Comparison of ENCODE assay signal across 9 mouse cellular contexts in the genomic region with DNA sequence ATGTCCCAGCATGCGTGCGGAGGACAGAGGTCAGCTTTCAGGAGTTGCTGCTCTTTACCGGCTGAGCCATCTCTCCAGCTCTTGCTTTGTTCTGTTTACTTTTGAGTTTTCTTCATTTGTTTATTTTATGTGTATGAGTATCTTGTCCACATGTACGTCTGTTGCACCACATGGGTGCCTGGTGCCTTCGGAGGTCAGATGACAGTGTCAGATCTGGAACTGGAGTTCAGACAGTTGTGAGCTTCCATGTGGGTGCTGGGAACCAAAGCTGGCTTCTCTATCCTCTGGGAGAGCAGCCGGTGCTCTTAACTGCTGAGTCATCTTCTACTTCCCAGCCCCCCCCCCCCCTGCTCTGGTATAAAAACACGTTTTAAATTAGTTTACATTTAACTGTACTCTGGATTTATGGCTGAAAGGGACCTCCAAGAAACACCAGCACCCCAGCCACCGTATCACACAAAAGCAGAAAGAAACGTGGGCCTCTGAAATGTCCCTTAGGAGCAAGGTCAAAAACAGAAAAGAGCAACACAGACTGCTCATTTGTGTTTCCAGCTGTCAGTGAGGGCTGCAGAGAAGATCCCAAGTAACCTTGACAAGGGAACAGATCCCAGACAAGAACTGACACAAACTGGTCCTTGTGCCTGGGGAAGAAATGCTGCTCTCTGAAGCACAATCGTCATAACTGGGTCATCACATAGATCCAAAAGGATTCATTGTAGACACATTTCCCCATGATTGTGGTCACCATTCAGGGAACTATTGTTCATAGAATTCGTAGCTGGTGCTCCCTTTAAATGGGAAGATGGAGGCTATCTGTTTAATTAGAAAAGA. TPM values are rescaled to one million over a fixed set of nuclear protein-coding genes. Genes with fewer than 3 reads are reported as not detected.
DNase-seq lines count a peak whose midpoint lies in the region; ATAC-seq and TF ChIP-seq lines count a peak whose summit lies in the region.
"Had no signal": no experiment of that assay in that cellular context is flagged by ENCODE, and none has a peak within 500 bp of the region (broad histone marks: within the 10 kb centered on the region; RNA-seq: fewer than 3 reads in every experiment).

No protein-coding gene starts in this region.

- no peak for ATAC-seq in hindbrain, embryonic 15.5 days (ENCODE audit: low FRiP score, low read depth)
- no peak for ATAC-seq in hindbrain, embryonic 11.5 days (ENCODE audit: low FRiP score)
- ATAC-seq in liver, embryonic 15.5 days (ENCODE audit: insufficient read depth): peak; percentile 38

- no peaks in the 10 kb centered on the region for H3K9me3 ChIP-seq in hindbrain, embryonic 15.5 days
- H3K9me3 ChIP-seq in hindbrain, embryonic 11.5 days (ENCODE audit: control insufficient read depth, low read length): no peaks in the 10 kb centered on the region
- no peaks in the 10 kb centered on the region for H3K9me3 ChIP-seq in ES-E14 (ENCODE audit: control insufficient read depth, insufficient read depth, low read depth, low read length)
- no peaks in the 10 kb centered on the region for H3K9me3 ChIP-seq in erythroblast, embryonic 14.5 days (ENCODE audit: control insufficient read depth, low read length)
- H3K9me3 ChIP-seq in liver, embryonic 15.5 days (replicated peaks): no peaks in the 10 kb centered on the region
- H3K9me3 ChIP-seq: embryonic facial prominence, embryonic 13.5 days had no signal

- no peak for TF ChIP-seq POLR2A in kidney, adult 2 months (IDR thresholded peaks at IDR 0.05; ENCODE audit: low read depth, low read length)

- H3K27me3 ChIP-seq in hindbrain, embryonic 15.5 days: no peaks in the 10 kb centered on the region
- H3K27me3 ChIP-seq in hindbrain, embryonic 11.5 days (ENCODE audit: control insufficient read depth, insufficient read depth, low read length): no peaks in the 10 kb centered on the region
- no peaks in the 10 kb centered on the region for H3K27me3 ChIP-seq in erythroblast, embryonic 14.5 days (ENCODE audit: control insufficient read depth)
- H3K27me3 ChIP-seq in liver, embryonic 15.5 days: no peaks in the 10 kb centered on the region
- H3K27me3 ChIP-seq in kidney, adult 2 months (replicated peaks; ENCODE audit: control insufficient read depth, insufficient read depth, low read length): no peaks in the 10 kb centered on the region
- H3K27me3 ChIP-seq: embryonic facial prominence, embryonic 13.5 days had no signal

- 79% methylated on average over 11 of the region's 11 CpGs for WGBS in hindbrain, embryonic 15.5 days
- 69% methylated on average over 11 of the region's 11 CpGs for WGBS in hindbrain, embryonic 11.5 days
- WGBS in liver, embryonic 15.5 days (ENCODE audit: insufficient replicate concordance): 29% methylated on average over 11 of the region's 11 CpGs
- WGBS in kidney, adult 2 months: 70% methylated on average over 11 of the region's 11 CpGs

- peak overlapping the region; percentile 19; the same call in 1 of the 2 replicates for H3K4me2 ChIP-seq in hindbrain, embryonic 15.5 days
- H3K4me2 ChIP-seq in hindbrain, embryonic 11.5 days (replicated peaks; ENCODE audit: low read depth, low read length): no peak overlapping the region
- peak overlapping the region; percentile 69 for H3K4me2 ChIP-seq in liver, embryonic 15.5 days
- H3K4me2 ChIP-seq: embryonic facial prominence, embryonic 13.5 days had no signal

- no peak for DNase-seq in hindbrain, embryonic 11.5 days (ENCODE audit: low spot score)
- no peak for DNase-seq in ES-E14 (ENCODE audit: low read depth, low spot score)
- DNase-seq in cerebellum, adult 8-10 months: no peak
- no peak for DNase-seq in right cerebral cortex, postnatal 4 days
- no peak for DNase-seq in kidney, adult 2 months

- TF ChIP-seq CTCF in kidney, adult 2 months (conservative IDR thresholded peaks at IDR 0.05; ENCODE audit: insufficient read depth, insufficient read length, low read depth, low read length): no peak

- H3K4me3 ChIP-seq in hindbrain, embryonic 15.5 days: no peak overlapping the region
- no peak overlapping the region for H3K4me3 ChIP-seq in hindbrain, embryonic 11.5 days (ENCODE audit: low read depth, low read length)
- H3K4me3 ChIP-seq in ES-E14 (ENCODE audit: insufficient read depth in 1 of 2, low read depth in 1 of 2, low read length in 2 of 2, poor library complexity in 1 of 2, severe bottlenecking in 1 of 2): peak overlapping the region; percentile 6 to 29; a peak in 3 of 4 replicates
- peak overlapping the region; percentile 62 for H3K4me3 ChIP-seq in erythroblast, embryonic 14.5 days (replicated peaks)
- peak overlapping the region; percentile 45 for H3K4me3 ChIP-seq in liver, embryonic 15.5 days (replicated peaks)
- H3K4me3 ChIP-seq in kidney, adult 2 months (ENCODE audit: insufficient read depth, low read depth, low read length): no peak overlapping the region
- H3K4me3 ChIP-seq: embryonic facial prominence, embryonic 13.5 days had no signal

- no peaks in the 10 kb centered on the region for H3K4me1 ChIP-seq in hindbrain, embryonic 15.5 days (replicated peaks)
- H3K4me1 ChIP-seq in hindbrain, embryonic 11.5 days (replicated peaks; ENCODE audit: control insufficient read depth, insufficient read depth, low read length): no peaks in the 10 kb centered on the region
- H3K4me1 ChIP-seq in ES-E14 (ENCODE audit: control insufficient read depth in 2 of 2, insufficient read depth in 2 of 2, low read length in 2 of 2, poor library complexity in 1 of 2): peaks cover 9 to 12% of the 10 kb centered on the region in 2 experiments; a peak in 3 of 4 replicates
- H3K4me1 ChIP-seq in erythroblast, embryonic 14.5 days (ENCODE audit: control insufficient read depth): peaks cover 85% of the 10 kb centered on the region
- peaks cover 72% of the 10 kb centered on the region for H3K4me1 ChIP-seq in liver, embryonic 15.5 days (replicated peaks)
- H3K4me1 ChIP-seq in kidney, adult 2 months (ENCODE audit: control insufficient read depth, insufficient read depth, low read length): no peaks in the 10 kb centered on the region; the same call in 1 of the 2 replicates
- H3K4me1 ChIP-seq: embryonic facial prominence, embryonic 13.5 days had no signal

- in situ Hi-C loops in ES-E14 (cut with MboI; ENCODE audit: low sequenced_read_pairs in 2 of 2, unreplicated experiment in 2 of 2): no loop called here

- H3K9ac ChIP-seq in hindbrain, embryonic 15.5 days: no peak overlapping the region
- no peak overlapping the region for H3K9ac ChIP-seq in hindbrain, embryonic 11.5 days (ENCODE audit: low read depth, low read length)
- H3K9ac ChIP-seq in ES-E14 (ENCODE audit: insufficient read depth, low read depth, low read length, poor library complexity, severe bottlenecking): peak overlapping the region; percentile 38; the same call in 1 of the 2 replicates
- peak overlapping the region; percentile 18 for H3K9ac ChIP-seq in liver, embryonic 15.5 days

- no peaks in the 10 kb centered on the region for H3K36me3 ChIP-seq in hindbrain, embryonic 15.5 days
- no peaks in the 10 kb centered on the region for H3K36me3 ChIP-seq in hindbrain, embryonic 11.5 days (ENCODE audit: control insufficient read depth, insufficient read depth, low read length)
- no peaks in the 10 kb centered on the region for H3K36me3 ChIP-seq in ES-E14 (ENCODE audit: control insufficient read depth, insufficient read depth, low read length, poor library complexity, severe bottlenecking)
- H3K36me3 ChIP-seq in erythroblast, embryonic 14.5 days (ENCODE audit: control insufficient read depth): peaks cover 2% of the 10 kb centered on the region; the same call in 1 of the 2 replicates
- H3K36me3 ChIP-seq in liver, embryonic 15.5 days (replicated peaks): no peaks in the 10 kb centered on the region
- H3K36me3 ChIP-seq in kidney, adult 2 months (ENCODE audit: control insufficient read depth, insufficient read depth, low read length): no peaks in the 10 kb centered on the region
- H3K36me3 ChIP-seq: embryonic facial prominence, embryonic 13.5 days had no signal

- no peak overlapping the region for H3K27ac ChIP-seq in hindbrain, embryonic 15.5 days (replicated peaks)
- H3K27ac ChIP-seq in hindbrain, embryonic 11.5 days (ENCODE audit: low read depth, low read length): no peak overlapping the region
- H3K27ac ChIP-seq in ES-E14 (ENCODE audit: insufficient read depth, low read depth, low read length, poor library complexity, severe bottlenecking): peak overlapping the region; percentile 71
- H3K27ac ChIP-seq in liver, embryonic 15.5 days (replicated peaks): peak overlapping the region; percentile 96
- H3K27ac ChIP-seq in kidney, adult 2 months (ENCODE audit: insufficient read depth, low read depth, low read length): no peak overlapping the region

TF ChIP-seq in ES-E14, 5 proteins besides CTCF, POLR2A, EP300 and RAD21:
- TF ChIP-seq ZNF384 (IDR thresholded peaks at IDR 0.05; ENCODE audit: low read depth, low read length): no peak
- no peak for TF ChIP-seq CHD2 (IDR thresholded peaks at IDR 0.05; ENCODE audit: low read depth, low read length)
- no peak for TF ChIP-seq ZC3H11A (IDR thresholded peaks at IDR 0.05; ENCODE audit: borderline replicate concordance, low read depth, low read length)
- peak; percentile 91 for TF ChIP-seq MAFK (IDR thresholded peaks at IDR 0.05; ENCODE audit: insufficient read depth, low read depth, low read length)
- TF ChIP-seq HCFC1 (IDR thresholded peaks at IDR 0.05; ENCODE audit: borderline replicate concordance, insufficient read depth, low read length): no peak

RNA-seq across cellular contexts. Expression of gene Prdm10, which starts 26.3 kb away (rescaled TPM):
- polyA plus RNA-seq in hindbrain, embryonic 15.5 days (2015; fragmentation: Nextera tagmentation; extraction: Ambion mirVana): 7.7 and 8.6 TPM in 2 replicates
- polyA plus RNA-seq in hindbrain, embryonic 11.5 days (2014; fragmentation: Nextera tagmentation; extraction: Ambion mirVana): 6.9 and 7.5 TPM in 2 replicates
- 10.5 and 12.8 TPM in 2 replicates for total RNA-seq in ES-E14 (2012; rRNA removed)
- polyA plus RNA-seq in erythroblast, embryonic 14.5 days (2012): 0.16 and 0.29 TPM in 2 replicates
- 2.3 and 3.0 TPM in 2 replicates for polyA plus RNA-seq in liver, embryonic 15.5 days (2015; fragmentation: Nextera tagmentation; extraction: Ambion mirVana)
- polyA plus RNA-seq in kidney, adult 2 months (2012; rRNA removed): 4.1 and 4.9 TPM in 2 replicates

RNA-seq across cellular contexts. Expression of gene Aplp2, which starts 42.5 kb away (rescaled TPM):
- polyA plus RNA-seq in hindbrain, embryonic 15.5 days (2015; fragmentation: Nextera tagmentation; extraction: Ambion mirVana): 374 and 412 TPM in 2 replicates
- 240 and 278 TPM in 2 replicates for polyA plus RNA-seq in hindbrain, embryonic 11.5 days (2014; fragmentation: Nextera tagmentation; extraction: Ambion mirVana)
- 320 and 535 TPM in 2 replicates for total RNA-seq in ES-E14 (2012; rRNA removed)
- polyA plus RNA-seq in erythroblast, embryonic 14.5 days (2012): 2.6 and 3.5 TPM in 2 replicates
- 182 and 192 TPM in 2 replicates for polyA plus RNA-seq in liver, embryonic 15.5 days (2015; fragmentation: Nextera tagmentation; extraction: Ambion mirVana)
- polyA plus RNA-seq in kidney, adult 2 months (2012; rRNA removed): 556 and 574 TPM in 2 replicates

Comparison
In these comparisons a context has a peak if more than half of its experiments do, and no peak if none do; other contexts are left out.
1. H3K27ac ChIP-seq: peak in ES-E14 (single experiment) and liver, embryonic 15.5 days (single experiment); none in hindbrain, embryonic 15.5 days (single experiment), hindbrain, embryonic 11.5 days (single experiment) and kidney, adult 2 months (single experiment).
2. H3K4me3 ChIP-seq: peak in ES-E14 (2 of 2), erythroblast, embryonic 14.5 days (single experiment) and liver, embryonic 15.5 days (single experiment); none in hindbrain, embryonic 15.5 days (single experiment), hindbrain, embryonic 11.5 days (single experiment) and kidney, adult 2 months (single experiment).
3. H3K9ac ChIP-seq: peak in ES-E14 (single experiment) and liver, embryonic 15.5 days (single experiment); none in hindbrain, embryonic 15.5 days (single experiment) and hindbrain, embryonic 11.5 days (single experiment).
4. RNA of gene Aplp2, which starts 42.5 kb away (polyA plus RNA-seq): 556 to 574 TPM in kidney, adult 2 months, 374 to 412 TPM in hindbrain, embryonic 15.5 days, 240 to 278 TPM in hindbrain, embryonic 11.5 days and 182 to 192 TPM in liver, embryonic 15.5 days; 2.6 to 3.5 TPM in erythroblast, embryonic 14.5 days; every median in the first group is over 10 times any median in the second.